Comparison of ENCODE assay signal across 21 mouse cellular contexts in the genomic region with DNA sequence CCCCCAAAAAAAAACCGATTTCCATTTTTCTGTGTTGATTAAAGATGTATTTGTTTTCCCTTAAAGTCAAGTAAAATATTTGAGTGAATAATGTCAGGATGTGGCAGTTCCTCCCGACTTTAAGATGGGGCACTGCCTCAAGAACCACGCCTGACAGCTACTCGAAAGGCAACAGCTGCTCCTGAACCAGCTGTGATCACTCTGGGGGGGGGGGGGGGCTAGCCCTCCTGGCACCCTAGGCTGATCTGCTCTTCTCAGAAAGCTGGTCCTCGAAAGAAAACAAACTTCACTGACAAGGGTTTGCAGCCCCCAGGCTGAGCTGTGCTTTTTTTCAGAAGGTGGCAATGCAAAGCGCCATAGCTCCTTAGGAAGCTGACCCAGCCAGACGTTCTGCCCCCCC.
DNase-seq lines count a peak whose midpoint lies in the region; ATAC-seq and TF ChIP-seq lines count a peak whose summit lies in the region.
"Had no signal": no experiment of that assay in that cellular context is flagged by ENCODE, and none has a peak within 500 bp of the region (broad histone marks: within the 10 kb centered on the region; RNA-seq: fewer than 3 reads in every experiment).

No protein-coding gene starts in this region.

- H3K4me3 ChIP-seq in hindbrain, embryonic 11.5 days (ENCODE audit: low read depth, low read length): no peak overlapping the region
- no peak overlapping the region for H3K4me3 ChIP-seq in hindbrain, postnatal 0 days (ENCODE audit: low read length)
- H3K4me3 ChIP-seq in forebrain, embryonic 11.5 days (ENCODE audit: low read depth, low read length): peak overlapping the region; percentile 53
- no peak overlapping the region for H3K4me3 ChIP-seq in hindbrain, embryonic 13.5 days
- H3K4me3 ChIP-seq in midbrain, embryonic 16.5 days (ENCODE audit: low read depth, low read length): peak overlapping the region; percentile 12; the same call in 1 of the 2 replicates
- no peak overlapping the region for H3K4me3 ChIP-seq in intestine, embryonic 15.5 days (replicated peaks)
- H3K4me3 ChIP-seq: erythroblast, embryonic 14.5 days; heart, embryonic 10.5 days; kidney, embryonic 15.5 days; layer of hippocampus, adult 2 months; left cerebral cortex, adult 2 months; liver, embryonic 15.5 days had no signal

- H3K4me1 ChIP-seq in hindbrain, embryonic 11.5 days (replicated peaks; ENCODE audit: control insufficient read depth, insufficient read depth, low read length): peaks cover 14% of the 10 kb centered on the region
- H3K4me1 ChIP-seq in hindbrain, postnatal 0 days (ENCODE audit: insufficient read depth, low read length): peaks cover 5% of the 10 kb centered on the region; the same call in 1 of the 2 replicates
- peaks cover 24% of the 10 kb centered on the region for H3K4me1 ChIP-seq in forebrain, embryonic 11.5 days (replicated peaks; ENCODE audit: control insufficient read depth, insufficient read depth, low read length)
- H3K4me1 ChIP-seq in hindbrain, embryonic 13.5 days (replicated peaks): peaks cover 40% of the 10 kb centered on the region
- H3K4me1 ChIP-seq in midbrain, embryonic 16.5 days (ENCODE audit: control insufficient read depth, insufficient read depth, low read length): peaks cover 39% of the 10 kb centered on the region
- H3K4me1 ChIP-seq in intestine, embryonic 15.5 days (replicated peaks): peaks cover 7% of the 10 kb centered on the region
- H3K4me1 ChIP-seq: liver, embryonic 15.5 days had no signal

- no peak for ATAC-seq in hindbrain, embryonic 11.5 days (ENCODE audit: low FRiP score)
- ATAC-seq in hindbrain, postnatal 0 days: no peak
- ATAC-seq in forebrain, embryonic 11.5 days (replicated peaks; ENCODE audit: low FRiP score): no peak
- ATAC-seq in hindbrain, embryonic 13.5 days (ENCODE audit: low FRiP score): no peak
- ATAC-seq in midbrain, embryonic 16.5 days: no peak
- no peak for ATAC-seq in intestine, embryonic 15.5 days

- H3K9ac ChIP-seq in hindbrain, embryonic 11.5 days (ENCODE audit: low read depth, low read length): no peak overlapping the region
- H3K9ac ChIP-seq in hindbrain, postnatal 0 days (replicated peaks; ENCODE audit: low read length): no peak overlapping the region
- peak overlapping the region; percentile 37 for H3K9ac ChIP-seq in forebrain, embryonic 11.5 days (ENCODE audit: low read length)
- no peak overlapping the region for H3K9ac ChIP-seq in hindbrain, embryonic 13.5 days
- no peak overlapping the region for H3K9ac ChIP-seq in midbrain, embryonic 16.5 days (ENCODE audit: low read depth, low read length)
- no peak overlapping the region for H3K9ac ChIP-seq in intestine, embryonic 15.5 days
- H3K9ac ChIP-seq: kidney, embryonic 15.5 days; liver, embryonic 15.5 days had no signal

- peak overlapping the region; percentile 36 for H3K4me2 ChIP-seq in hindbrain, embryonic 11.5 days (replicated peaks; ENCODE audit: low read depth, low read length)
- H3K4me2 ChIP-seq in hindbrain, postnatal 0 days (ENCODE audit: low read depth, low read length): no peak overlapping the region
- peak overlapping the region; percentile 49 for H3K4me2 ChIP-seq in forebrain, embryonic 11.5 days (ENCODE audit: low read depth, low read length, severe bottlenecking)
- H3K4me2 ChIP-seq in hindbrain, embryonic 13.5 days: 0 out of 2 replicates have a peak overlapping the region, but pooled peaks have one; percentile 8
- H3K4me2 ChIP-seq in midbrain, embryonic 16.5 days (ENCODE audit: low read length): peak overlapping the region; percentile 40
- no peak overlapping the region for H3K4me2 ChIP-seq in intestine, embryonic 15.5 days (replicated peaks)
- H3K4me2 ChIP-seq: kidney, embryonic 15.5 days; liver, embryonic 15.5 days had no signal

- H3K27me3 ChIP-seq in hindbrain, embryonic 11.5 days (ENCODE audit: control insufficient read depth, insufficient read depth, low read length): peaks cover 7% of the 10 kb centered on the region; the same call in 1 of the 2 replicates
- H3K27me3 ChIP-seq in hindbrain, postnatal 0 days (ENCODE audit: insufficient read depth, low read length): peaks cover 10% of the 10 kb centered on the region
- H3K27me3 ChIP-seq in forebrain, embryonic 11.5 days (ENCODE audit: control insufficient read depth, insufficient read depth, low read length): peaks cover 37% of the 10 kb centered on the region
- H3K27me3 ChIP-seq in hindbrain, embryonic 13.5 days: peaks cover 51% of the 10 kb centered on the region
- H3K27me3 ChIP-seq in midbrain, embryonic 16.5 days (ENCODE audit: control insufficient read depth, insufficient read depth, low read depth, low read length): no peaks in the 10 kb centered on the region
- H3K27me3 ChIP-seq in intestine, embryonic 15.5 days (replicated peaks): peaks cover 45% of the 10 kb centered on the region

- 10% methylated on average over 7 of the region's 7 CpGs for WGBS in hindbrain, embryonic 11.5 days
- WGBS in hindbrain, postnatal 0 days: 25% methylated on average over 7 of the region's 7 CpGs
- 8% methylated on average over 7 of the region's 7 CpGs for WGBS in forebrain, embryonic 11.5 days
- 12% methylated on average over 7 of the region's 7 CpGs for whole genome bisulfite sequencing in hindbrain, embryonic 13.5 days
- WGBS in midbrain, embryonic 16.5 days: 11% methylated on average over 7 of the region's 7 CpGs
- 10% methylated on average over 7 of the region's 7 CpGs for WGBS in intestine, embryonic 15.5 days

- peak; percentile 18 for DNase-seq in hindbrain, embryonic 11.5 days (ENCODE audit: low spot score)
- DNase-seq in hindbrain, postnatal 0 days (ENCODE audit: low spot score): no peak
- DNase-seq in forebrain, embryonic 11.5 days (ENCODE audit: low spot score): peak; percentile 51
- no peak for DNase-seq in thymus, postnatal 25 days
- no peak for DNase-seq in cerebellum, adult 11 months
- DNase-seq: adrenal gland, adult 2 months; cerebellum, postnatal 14 days; gastrocnemius, postnatal 36 days; heart, postnatal 14 days; retina, postnatal 1 day; right cerebral cortex, postnatal 4 days had no signal

- no peak overlapping the region for H3K27ac ChIP-seq in hindbrain, embryonic 11.5 days (ENCODE audit: low read depth, low read length)
- no peak overlapping the region for H3K27ac ChIP-seq in hindbrain, postnatal 0 days
- H3K27ac ChIP-seq in forebrain, embryonic 11.5 days (ENCODE audit: low read depth, low read length): no peak overlapping the region
- no peak overlapping the region for H3K27ac ChIP-seq in hindbrain, embryonic 13.5 days
- no peak overlapping the region for H3K27ac ChIP-seq in midbrain, embryonic 16.5 days (ENCODE audit: low read length)
- no peak overlapping the region for H3K27ac ChIP-seq in intestine, embryonic 15.5 days
- H3K27ac ChIP-seq: heart, embryonic 10.5 days; kidney, embryonic 15.5 days; layer of hippocampus, adult 2 months; left cerebral cortex, adult 2 months; liver, embryonic 15.5 days; macrophage had no signal

- H3K36me3 ChIP-seq in hindbrain, embryonic 11.5 days (ENCODE audit: control insufficient read depth, insufficient read depth, low read length): no peaks in the 10 kb centered on the region
- no peaks in the 10 kb centered on the region for H3K36me3 ChIP-seq in hindbrain, postnatal 0 days (ENCODE audit: insufficient read depth, low read length)
- no peaks in the 10 kb centered on the region for H3K36me3 ChIP-seq in forebrain, embryonic 11.5 days (ENCODE audit: control insufficient read depth, insufficient read depth, low read length)
- H3K36me3 ChIP-seq in hindbrain, embryonic 13.5 days: no peaks in the 10 kb centered on the region
- H3K36me3 ChIP-seq in midbrain, embryonic 16.5 days (ENCODE audit: control insufficient read depth, insufficient read depth, low read length): no peaks in the 10 kb centered on the region
- H3K36me3 ChIP-seq in intestine, embryonic 15.5 days: no peaks in the 10 kb centered on the region
- H3K36me3 ChIP-seq: heart, embryonic 10.5 days; kidney, embryonic 15.5 days; liver, embryonic 15.5 days had no signal

- no peaks in the 10 kb centered on the region for H3K9me3 ChIP-seq in hindbrain, embryonic 11.5 days (ENCODE audit: control insufficient read depth, low read length)
- no peaks in the 10 kb centered on the region for H3K9me3 ChIP-seq in hindbrain, postnatal 0 days (ENCODE audit: low read length)
- H3K9me3 ChIP-seq in forebrain, embryonic 11.5 days (ENCODE audit: control insufficient read depth, low read length): no peaks in the 10 kb centered on the region
- no peaks in the 10 kb centered on the region for H3K9me3 ChIP-seq in hindbrain, embryonic 13.5 days
- no peaks in the 10 kb centered on the region for H3K9me3 ChIP-seq in midbrain, embryonic 16.5 days (replicated peaks; ENCODE audit: control insufficient read depth, low read length, poor library complexity, severe bottlenecking)
- H3K9me3 ChIP-seq in intestine, embryonic 15.5 days: no peaks in the 10 kb centered on the region
- H3K9me3 ChIP-seq: heart, embryonic 10.5 days; kidney, embryonic 15.5 days; liver, embryonic 15.5 days had no signal

- TF ChIP-seq CTCF in hindbrain, postnatal 0 days (IDR thresholded peaks at IDR 0.05; ENCODE audit: low read depth): no peak

Comparison
In these comparisons a context has a peak if more than half of its experiments do, and no peak if none do; other contexts are left out.
1. DNase-seq: peak in hindbrain, embryonic 11.5 days (single experiment) and forebrain, embryonic 11.5 days (single experiment); none in hindbrain, postnatal 0 days (single experiment), thymus, postnatal 25 days (single experiment) and cerebellum, adult 11 months (single experiment).
2. H3K4me2 ChIP-seq: peak in hindbrain, embryonic 11.5 days (single experiment), forebrain, embryonic 11.5 days (single experiment), hindbrain, embryonic 13.5 days (single experiment) and midbrain, embryonic 16.5 days (single experiment); none in hindbrain, postnatal 0 days (single experiment) and intestine, embryonic 15.5 days (single experiment).
3. H3K4me3 ChIP-seq: peak in forebrain, embryonic 11.5 days (single experiment) and midbrain, embryonic 16.5 days (single experiment); none in hindbrain, embryonic 11.5 days (single experiment), hindbrain, postnatal 0 days (single experiment), hindbrain, embryonic 13.5 days (single experiment) and intestine, embryonic 15.5 days (single experiment).